Mouse (Mus musculus) ES-Bruce4 (cell line): ENCODE measurements at regions not wholly inside any gene's neighbourhood (a gene's known extent, or its start where the extent isn't known, plus 50 kb on each side); places are given as distances from the start of the nearest gene placed in this dataset.

Source experiments
- H3K27ac ChIP-seq: 2 replicates; pipeline ENCODE4 v1.5.1; 2012; ENCODE audit warnings: low read length, inconsistent platforms; ENCODE audit not compliant: insufficient read depth
- H3K27me3 ChIP-seq: 2 replicates; pipeline ENCODE4 v1.6.1; 2012; ENCODE audit warnings: mild to moderate bottlenecking, low read length, inconsistent platforms; ENCODE audit not compliant: control insufficient read depth, poor library complexity, insufficient read depth, severe bottlenecking
- H3K36me3 ChIP-seq: 2 replicates; pipeline ENCODE4 v1.6.1; 2012; ENCODE audit warnings: inconsistent platforms, mild to moderate bottlenecking, low read length, moderate library complexity; ENCODE audit not compliant: control insufficient read depth, poor library complexity, insufficient read depth, severe bottlenecking
- H3K4me1 ChIP-seq: one replicate; pipeline ENCODE4 v1.8.1; 2011; ENCODE audit warnings: low read length; ENCODE audit not compliant: control insufficient read depth, insufficient read depth
- H3K4me3 ChIP-seq: 2 replicates; pipeline ENCODE4 v1.5.1; 2011; ENCODE audit warnings: low read depth, mild to moderate bottlenecking, low read length
- H3K9ac ChIP-seq: 2 replicates; pipeline ENCODE4 v1.6.1; 2012; ENCODE audit warnings: low read depth, mild to moderate bottlenecking, inconsistent platforms; ENCODE audit not compliant: poor library complexity, severe bottlenecking
- H3K9me3 ChIP-seq: replicated peaks from 2 replicates; pipeline ENCODE4 v1.6.1; 2012; ENCODE audit warnings: mild to moderate bottlenecking, low read length, inconsistent platforms; ENCODE audit not compliant: control insufficient read depth, poor library complexity, insufficient read depth, severe bottlenecking
- CTCF ChIP-seq: IDR thresholded peaks from one replicate; pipeline ENCODE4 v1.8.1; 2011; ENCODE audit warnings: low read depth, low read length
- EP300 ChIP-seq: IDR thresholded peaks from 2 replicates; pipeline ENCODE4 v1.6.1; 2011; ENCODE audit warnings: low read depth, low read length; ENCODE audit not compliant: insufficient read depth
- POLR2A ChIP-seq: IDR thresholded peaks from one replicate; pipeline ENCODE4 v1.8.1; 2011; ENCODE audit warnings: low read length; ENCODE audit not compliant: insufficient read depth

GRCm38 (mm10) chr8:118144546-118144945 lies 139.0 kb upstream of the Cdh13 start:
- H3K4me1 ChIP-seq = peaks cover 1% of the 10 kb centered on the region
- TF ChIP-seq POLR2A = no peak
- no peak for TF ChIP-seq CTCF
- no peak for TF ChIP-seq EP300
- no peaks in the 10 kb centered on the region for H3K27me3 ChIP-seq
- H3K4me3 ChIP-seq = no peak overlapping the region
- no peaks in the 10 kb centered on the region for H3K36me3 ChIP-seq
- H3K9ac ChIP-seq = no peak overlapping the region
- H3K27ac ChIP-seq = no peak overlapping the region
- no peaks in the 10 kb centered on the region for H3K9me3 ChIP-seq

DNA sequence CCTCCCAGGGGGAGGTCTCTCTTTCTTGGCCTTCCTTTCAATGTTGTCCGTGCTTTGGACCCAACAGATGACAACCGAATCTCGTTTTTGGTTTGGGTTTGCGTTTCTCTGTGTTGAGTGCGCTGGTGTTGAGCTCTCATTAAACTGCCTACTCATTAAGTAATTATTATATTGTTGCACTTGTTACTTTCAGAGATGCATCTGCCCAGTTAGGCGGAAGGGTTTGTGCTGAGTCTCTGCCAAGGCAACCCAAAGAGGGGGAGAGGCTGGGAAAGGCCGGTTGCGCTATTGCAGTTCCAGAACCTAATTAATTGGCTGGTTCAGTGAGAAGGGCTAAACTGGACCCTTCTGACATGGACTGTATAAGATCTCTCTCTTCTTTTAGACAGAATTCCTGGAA lies 141.2 kb upstream of the Cdh13 start:
- Histone ChIP-seq H3K9ac (no peak overlapping the region), H3K4me1 (peaks cover 1% of the 10 kb centered on the region), H3K4me3 (no peak overlapping the region), H3K9me3 (no peaks in the 10 kb centered on the region), H3K27me3 (no peaks in the 10 kb centered on the region), H3K27ac (no peak overlapping the region), H3K36me3 (no peaks in the 10 kb centered on the region)
- no peak for TF ChIP-seq CTCF
- TF ChIP-seq EP300 = no peak
- no peak for TF ChIP-seq POLR2A

DNA sequence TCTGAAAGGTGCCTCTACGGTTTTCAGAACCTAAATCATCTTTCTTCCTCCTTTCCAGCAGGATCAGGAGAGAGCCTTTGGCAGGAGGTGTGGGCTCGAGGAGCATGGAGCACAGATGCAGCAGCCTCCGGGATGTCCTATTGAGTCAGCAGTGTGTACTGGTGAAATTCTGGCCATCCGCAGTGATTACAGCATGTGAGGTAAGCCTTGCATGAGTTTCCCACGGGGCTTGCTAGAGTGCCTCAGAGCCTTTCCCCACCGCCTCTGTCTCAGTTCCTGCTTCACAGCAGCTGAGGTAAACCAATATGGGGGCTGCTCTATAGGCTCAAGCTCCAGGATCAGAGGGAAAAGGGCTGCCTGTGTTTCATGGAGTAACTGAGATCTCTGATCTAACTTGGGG lies 143.6 kb upstream of the Cdh13 start:
- H3K4me3 ChIP-seq = no peak overlapping the region
- TF ChIP-seq CTCF (no peak), EP300 (no peak), POLR2A (no peak)

GRCm38 (mm10) chr8:118137846-118138245 lies 145.7 kb upstream of the Cdh13 start:
- no peaks in the 10 kb centered on the region for H3K36me3 ChIP-seq
- H3K4me3 ChIP-seq = no peak overlapping the region
- H3K9me3 ChIP-seq = no peaks in the 10 kb centered on the region
- peaks cover 1% of the 10 kb centered on the region for H3K4me1 ChIP-seq
- no peaks in the 10 kb centered on the region for H3K27me3 ChIP-seq
- no peak overlapping the region for H3K9ac ChIP-seq
- H3K27ac ChIP-seq = no peak overlapping the region
- TF ChIP-seq EP300 (no peak), POLR2A (no peak), CTCF (no peak)

More for the DNA sequence above, 143.6 kb upstream of the Cdh13 start:
- Histone ChIP-seq H3K27me3 (no peaks in the 10 kb centered on the region), H3K4me1 (peaks cover 1% of the 10 kb centered on the region), H3K9ac (no peak overlapping the region), H3K27ac (no peak overlapping the region), H3K9me3 (no peaks in the 10 kb centered on the region), H3K36me3 (no peaks in the 10 kb centered on the region)

GRCm38 (mm10) chr8:118124993-118125392 lies 158.5 kb upstream of the Cdh13 start:
- H3K4me3 ChIP-seq = no peak overlapping the region
- no peaks in the 10 kb centered on the region for H3K36me3 ChIP-seq
- no peaks in the 10 kb centered on the region for H3K27me3 ChIP-seq
- H3K9me3 ChIP-seq = peaks cover 6% of the 10 kb centered on the region
- H3K4me1 ChIP-seq = no peaks in the 10 kb centered on the region
- H3K27ac ChIP-seq = no peak overlapping the region
- no peak for TF ChIP-seq POLR2A
- no peak for TF ChIP-seq EP300
- no peak for TF ChIP-seq CTCF
- H3K9ac ChIP-seq = no peak overlapping the region

DNA sequence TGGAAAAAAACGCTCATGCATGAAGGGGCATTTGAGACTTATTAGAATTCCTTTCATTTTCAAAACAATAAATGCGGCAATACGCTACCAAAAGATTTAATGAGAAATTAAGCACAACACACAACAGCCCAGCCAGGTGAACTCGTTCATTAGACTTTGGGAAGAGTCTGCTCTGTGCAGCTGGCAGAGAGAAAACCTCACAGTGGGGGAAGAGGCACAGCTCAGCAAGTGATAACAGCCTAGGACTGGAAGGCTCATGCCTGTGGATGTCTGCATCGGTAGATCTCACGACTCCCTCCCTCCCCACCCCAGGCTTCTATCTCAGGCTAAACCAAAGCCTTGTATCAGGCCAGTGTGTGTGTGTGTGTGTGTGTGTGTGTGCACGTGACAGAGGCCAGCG lies 169.3 kb upstream of the Cdh13 start:
- Histone ChIP-seq H3K4me3 (no peak overlapping the region), H3K27me3 (no peaks in the 10 kb centered on the region; the same call in 1 of the 2 replicates), H3K9me3 (0 out of 2 replicates have a peak, but pooled peaks cover 4% of the 10 kb centered on the region), H3K36me3 (no peaks in the 10 kb centered on the region), H3K9ac (no peak overlapping the region), H3K4me1 (no peaks in the 10 kb centered on the region), H3K27ac (no peak overlapping the region)
- TF ChIP-seq POLR2A (no peak), CTCF (no peak), EP300 (no peak)
